Mouse (Mus musculus): ENCODE measurements at regions not wholly inside any gene's neighbourhood (a gene's known extent, or its start where the extent isn't known, plus 50 kb on each side); places are given as distances from the start of the nearest gene placed in this dataset.
"Not testable (repeated sequence)": the region's sequence is repeated elsewhere in the genome, so short reads cannot be mapped to it uniquely, and the experiment has no call there.

- WGBS = 71% methylated on average over 2 of the region's 2 CpGs
- not testable (repeated sequence) for ATAC-seq; H3K9me3 ChIP-seq (ENCODE audit: control insufficient read depth, low read length); H3K9ac ChIP-seq (ENCODE audit: low read depth, low read length); H3K4me1 ChIP-seq (ENCODE audit: control insufficient read depth, insufficient read depth, low read length); H3K4me2 ChIP-seq (ENCODE audit: low read depth, low read length); H3K27me3 ChIP-seq (replicated peaks; ENCODE audit: control insufficient read depth, insufficient read depth, low read length); H3K27ac ChIP-seq (ENCODE audit: low read length); H3K4me3 ChIP-seq (ENCODE audit: low read length); H3K36me3 ChIP-seq (ENCODE audit: control insufficient read depth, insufficient read depth, low read length)
Measured at GRCm38 (mm10) chr14:14478159-14478558, 77.1 kb downstream of the Olfr721-ps1 start.

- no peaks in the 10 kb centered on the region for H3K9me3 ChIP-seq (ENCODE audit: control insufficient read depth, low read length)
- 68% methylated on average over 1 of the region's 1 CpGs for WGBS
- no peak for ATAC-seq
- no peak overlapping the region for H3K4me2 ChIP-seq (ENCODE audit: low read depth, low read length)
- no peak overlapping the region for H3K4me3 ChIP-seq (ENCODE audit: low read length)
- H3K36me3 ChIP-seq (ENCODE audit: control insufficient read depth, insufficient read depth, low read length) = no peaks in the 10 kb centered on the region
- no peak overlapping the region for H3K27ac ChIP-seq (ENCODE audit: low read length)
- H3K4me1 ChIP-seq (ENCODE audit: control insufficient read depth, insufficient read depth, low read length) = no peaks in the 10 kb centered on the region
- no peaks in the 10 kb centered on the region for H3K27me3 ChIP-seq (replicated peaks; ENCODE audit: control insufficient read depth, insufficient read depth, low read length)
- H3K9ac ChIP-seq (ENCODE audit: low read depth, low read length) = no peak overlapping the region
Measured at GRCm38 (mm10) chr14:14481840-14482239, 80.7 kb downstream of the Olfr721-ps1 start.

- no peaks in the 10 kb centered on the region for H3K36me3 ChIP-seq (ENCODE audit: control insufficient read depth, insufficient read depth, low read length)
- H3K4me3 ChIP-seq (ENCODE audit: low read length) = no peak overlapping the region
- H3K9me3 ChIP-seq (ENCODE audit: control insufficient read depth, low read length) = no peaks in the 10 kb centered on the region
- no peaks in the 10 kb centered on the region for H3K4me1 ChIP-seq (ENCODE audit: control insufficient read depth, insufficient read depth, low read length)
- H3K27ac ChIP-seq (ENCODE audit: low read length) = no peak overlapping the region
- H3K4me2 ChIP-seq (ENCODE audit: low read depth, low read length) = no peak overlapping the region
- ATAC-seq = no peak
- no peak overlapping the region for H3K9ac ChIP-seq (ENCODE audit: low read depth, low read length)
- H3K27me3 ChIP-seq (replicated peaks; ENCODE audit: control insufficient read depth, insufficient read depth, low read length) = no peaks in the 10 kb centered on the region
- 94% methylated on average over 1 of the region's 1 CpGs for WGBS
Measured at GRCm38 (mm10) chr14:14486356-14486755, 85.3 kb downstream of the Olfr721-ps1 start.

GRCm38 (mm10) chr14:14490501-14490900, 89.4 kb downstream of the Olfr721-ps1 start:
- H3K27me3 ChIP-seq (replicated peaks; ENCODE audit: control insufficient read depth, insufficient read depth, low read length) = no peaks in the 10 kb centered on the region
- no peak overlapping the region for H3K27ac ChIP-seq (ENCODE audit: low read length)
- H3K36me3 ChIP-seq (ENCODE audit: control insufficient read depth, insufficient read depth, low read length) = no peaks in the 10 kb centered on the region
- H3K4me3 ChIP-seq (ENCODE audit: low read length) = no peak overlapping the region
- no peak overlapping the region for H3K9ac ChIP-seq (ENCODE audit: low read depth, low read length)
- no peak overlapping the region for H3K4me2 ChIP-seq (ENCODE audit: low read depth, low read length)
- no peaks in the 10 kb centered on the region for H3K4me1 ChIP-seq (ENCODE audit: control insufficient read depth, insufficient read depth, low read length)
- ATAC-seq = no peak
- no peaks in the 10 kb centered on the region for H3K9me3 ChIP-seq (ENCODE audit: control insufficient read depth, low read length)

GRCm38 (mm10) chr14:14492041-14492440, 90.9 kb downstream of the Olfr721-ps1 start:
- no peaks in the 10 kb centered on the region for H3K27me3 ChIP-seq (replicated peaks; ENCODE audit: control insufficient read depth, insufficient read depth, low read length)
- no peak for ATAC-seq
- no peak overlapping the region for H3K4me2 ChIP-seq (ENCODE audit: low read depth, low read length)
- no peaks in the 10 kb centered on the region for H3K4me1 ChIP-seq (ENCODE audit: control insufficient read depth, insufficient read depth, low read length)
- H3K9ac ChIP-seq (ENCODE audit: low read depth, low read length) = no peak overlapping the region
- no peaks in the 10 kb centered on the region for H3K9me3 ChIP-seq (ENCODE audit: control insufficient read depth, low read length)
- no peak overlapping the region for H3K4me3 ChIP-seq (ENCODE audit: low read length)
- no peaks in the 10 kb centered on the region for H3K36me3 ChIP-seq (ENCODE audit: control insufficient read depth, insufficient read depth, low read length)
- H3K27ac ChIP-seq (ENCODE audit: low read length) = no peak overlapping the region

GRCm38 (mm10) chr14:14511927-14512326, 110.8 kb downstream of the Olfr721-ps1 start:
- H3K36me3 ChIP-seq (ENCODE audit: control insufficient read depth, insufficient read depth, low read length) = no peaks in the 10 kb centered on the region
- H3K4me1 ChIP-seq (ENCODE audit: control insufficient read depth, insufficient read depth, low read length) = no peaks in the 10 kb centered on the region
- H3K27ac ChIP-seq (ENCODE audit: low read length) = no peak overlapping the region
- H3K9ac ChIP-seq (ENCODE audit: low read depth, low read length) = no peak overlapping the region
- no peak for ATAC-seq
- no peaks in the 10 kb centered on the region for H3K9me3 ChIP-seq (ENCODE audit: control insufficient read depth, low read length)
- no peaks in the 10 kb centered on the region for H3K27me3 ChIP-seq (replicated peaks; ENCODE audit: control insufficient read depth, insufficient read depth, low read length)
- no peak overlapping the region for H3K4me3 ChIP-seq (ENCODE audit: low read length)
- WGBS = 71% methylated on average over 4 of the region's 4 CpGs
- no peak overlapping the region for H3K4me2 ChIP-seq (ENCODE audit: low read depth, low read length)

- H3K4me2 ChIP-seq (ENCODE audit: low read depth, low read length) = no peak overlapping the region
- no peaks in the 10 kb centered on the region for H3K36me3 ChIP-seq (ENCODE audit: control insufficient read depth, insufficient read depth, low read length)
- H3K4me1 ChIP-seq (ENCODE audit: control insufficient read depth, insufficient read depth, low read length) = no peaks in the 10 kb centered on the region
- no peaks in the 10 kb centered on the region for H3K9me3 ChIP-seq (ENCODE audit: control insufficient read depth, low read length)
- H3K27ac ChIP-seq (ENCODE audit: low read length) = no peak overlapping the region
- WGBS = 89% methylated on average over 2 of the region's 2 CpGs
- no peak for ATAC-seq
- no peak overlapping the region for H3K9ac ChIP-seq (ENCODE audit: low read depth, low read length)
- no peak overlapping the region for H3K4me3 ChIP-seq (ENCODE audit: low read length)
- H3K27me3 ChIP-seq (replicated peaks; ENCODE audit: control insufficient read depth, insufficient read depth, low read length) = no peaks in the 10 kb centered on the region
Measured at GRCm38 (mm10) chr14:14513056-14513455, 112.0 kb downstream of the Olfr721-ps1 start.

- no peaks in the 10 kb centered on the region for H3K9me3 ChIP-seq (ENCODE audit: control insufficient read depth, low read length)
- H3K4me2 ChIP-seq (ENCODE audit: low read depth, low read length) = no peak overlapping the region
- no peak overlapping the region for H3K9ac ChIP-seq (ENCODE audit: low read depth, low read length)
- no peak overlapping the region for H3K4me3 ChIP-seq (ENCODE audit: low read length)
- no peaks in the 10 kb centered on the region for H3K4me1 ChIP-seq (ENCODE audit: control insufficient read depth, insufficient read depth, low read length)
- 64% methylated on average over 3 of the region's 3 CpGs for WGBS
- no peak for ATAC-seq
- H3K27me3 ChIP-seq (replicated peaks; ENCODE audit: control insufficient read depth, insufficient read depth, low read length) = no peaks in the 10 kb centered on the region
- no peaks in the 10 kb centered on the region for H3K36me3 ChIP-seq (ENCODE audit: control insufficient read depth, insufficient read depth, low read length)
- H3K27ac ChIP-seq (ENCODE audit: low read length) = no peak overlapping the region
Measured at GRCm38 (mm10) chr14:14513498-14513897, 112.4 kb downstream of the Olfr721-ps1 start.

- H3K9ac ChIP-seq (ENCODE audit: low read depth, low read length) = no peak overlapping the region
- H3K4me2 ChIP-seq (ENCODE audit: low read depth, low read length) = no peak overlapping the region
- H3K27ac ChIP-seq (ENCODE audit: low read length) = no peak overlapping the region
- no peak overlapping the region for H3K4me3 ChIP-seq (ENCODE audit: low read length)
- H3K9me3 ChIP-seq (ENCODE audit: control insufficient read depth, low read length) = no peaks in the 10 kb centered on the region
- no peaks in the 10 kb centered on the region for H3K4me1 ChIP-seq (ENCODE audit: control insufficient read depth, insufficient read depth, low read length)
- no peaks in the 10 kb centered on the region for H3K27me3 ChIP-seq (replicated peaks; ENCODE audit: control insufficient read depth, insufficient read depth, low read length)
- no peak for ATAC-seq
- 87% methylated on average over 1 of the region's 1 CpGs for WGBS
- H3K36me3 ChIP-seq (ENCODE audit: control insufficient read depth, insufficient read depth, low read length) = no peaks in the 10 kb centered on the region
Measured at GRCm38 (mm10) chr14:14514440-14515172, 113.5 kb downstream of the Olfr721-ps1 start.

GRCm38 (mm10) chr14:14515363-14515762, 114.3 kb downstream of the Olfr721-ps1 start:
- ATAC-seq = no peak
- no peaks in the 10 kb centered on the region for H3K27me3 ChIP-seq (replicated peaks; ENCODE audit: control insufficient read depth, insufficient read depth, low read length)
- no peak overlapping the region for H3K9ac ChIP-seq (ENCODE audit: low read depth, low read length)
- WGBS = 65% methylated on average over 2 of the region's 2 CpGs
- H3K4me3 ChIP-seq (ENCODE audit: low read length) = no peak overlapping the region
- no peak overlapping the region for H3K4me2 ChIP-seq (ENCODE audit: low read depth, low read length)
- H3K4me1 ChIP-seq (ENCODE audit: control insufficient read depth, insufficient read depth, low read length) = no peaks in the 10 kb centered on the region
- H3K9me3 ChIP-seq (ENCODE audit: control insufficient read depth, low read length) = no peaks in the 10 kb centered on the region
- H3K27ac ChIP-seq (ENCODE audit: low read length) = no peak overlapping the region
- no peaks in the 10 kb centered on the region for H3K36me3 ChIP-seq (ENCODE audit: control insufficient read depth, insufficient read depth, low read length)
